In genomic region chr5:135337575-135337974, GRCm38 (mm10) we compare ENCODE assay signal across 15 mouse cellular contexts. TPM values are rescaled to one million over a fixed set of nuclear protein-coding genes. Genes with fewer than 3 reads are reported as not detected.
A peak's percentile ranks its signal among the peaks of the same experiment; 100 is the strongest.
DNase-seq lines count a peak whose midpoint lies in the region; ATAC-seq and TF ChIP-seq lines count a peak whose summit lies in the region.
"Had no signal": no experiment of that assay in that cellular context is flagged by ENCODE, and none has a peak within 500 bp of the region (broad histone marks: within the 10 kb centered on the region; RNA-seq: fewer than 3 reads in every experiment).

No protein-coding gene starts in this region.

- H3K27ac ChIP-seq in heart, embryonic 10.5 days, result no peak overlapping the region
- no peak overlapping the region for H3K27ac ChIP-seq in heart, embryonic 11.5 days (ENCODE audit: low read depth, low read length)
- no peak overlapping the region for H3K27ac ChIP-seq in layer of hippocampus, adult 2 months
- H3K27ac ChIP-seq: heart, embryonic 13.5 days; limb, embryonic 12.5 days; lung, embryonic 15.5 days had no signal

- peak; percentile 65 for DNase-seq in heart, embryonic 10.5 days (ENCODE audit: low spot score)
- DNase-seq in layer of hippocampus, adult 2 months (ENCODE audit: low spot score in 2 of 2), result no peak
- no peak for DNase-seq in layer of hippocampus, postnatal 36 days
- DNase-seq in Muller cell, postnatal 12 days (ENCODE audit: inconsistent ontology term), result peak; percentile 7
- DNase-seq in adrenal gland, postnatal 10 days, result peak; percentile 43
- no peak for DNase-seq in cerebellum, adult 18-20 months
- DNase-seq: cerebellum, adult 2 months; right cerebral cortex, adult 18-20 months; thymus, adult 18-20 months had no signal

- no peak overlapping the region for H3K9ac ChIP-seq in heart, embryonic 11.5 days (ENCODE audit: low read depth, low read length)
- H3K9ac ChIP-seq: heart, embryonic 13.5 days; limb, embryonic 12.5 days; lung, embryonic 15.5 days had no signal

- H3K36me3 ChIP-seq in heart, embryonic 10.5 days, result no peaks in the 10 kb centered on the region
- H3K36me3 ChIP-seq in heart, embryonic 11.5 days (ENCODE audit: control insufficient read depth, insufficient read depth, low read length), result no peaks in the 10 kb centered on the region
- H3K36me3 ChIP-seq: heart, embryonic 13.5 days; limb, embryonic 12.5 days; lung, embryonic 15.5 days had no signal

- 38% methylated on average over 3 of the region's 3 CpGs for WGBS in heart, embryonic 10.5 days
- 30% methylated on average over 3 of the region's 3 CpGs for WGBS in heart, embryonic 11.5 days (ENCODE audit: insufficient replicate concordance)

- no peaks in the 10 kb centered on the region for H3K9me3 ChIP-seq in heart, embryonic 10.5 days
- H3K9me3 ChIP-seq in heart, embryonic 11.5 days (replicated peaks; ENCODE audit: control insufficient read depth, low read length), result no peaks in the 10 kb centered on the region
- H3K9me3 ChIP-seq: heart, embryonic 13.5 days; limb, embryonic 12.5 days; lung, embryonic 15.5 days had no signal

- no peak overlapping the region for H3K4me2 ChIP-seq in heart, embryonic 11.5 days
- H3K4me2 ChIP-seq: heart, embryonic 13.5 days; limb, embryonic 12.5 days; lung, embryonic 15.5 days had no signal

- no peak overlapping the region for H3K4me3 ChIP-seq in heart, embryonic 10.5 days
- H3K4me3 ChIP-seq in heart, embryonic 11.5 days (ENCODE audit: low read depth, low read length), result no peak overlapping the region
- no peak overlapping the region for H3K4me3 ChIP-seq in layer of hippocampus, adult 2 months
- H3K4me3 ChIP-seq: heart, embryonic 13.5 days; limb, embryonic 12.5 days; lung, embryonic 15.5 days had no signal

- H3K27me3 ChIP-seq in heart, embryonic 10.5 days (ENCODE audit: insufficient read depth, poor library complexity, severe bottlenecking), result peaks cover 10% of the 10 kb centered on the region; the same call in 1 of the 2 replicates
- H3K27me3 ChIP-seq in heart, embryonic 11.5 days (ENCODE audit: control insufficient read depth, insufficient read depth, low read length), result no peaks in the 10 kb centered on the region
- H3K27me3 ChIP-seq: limb, embryonic 12.5 days; lung, embryonic 15.5 days had no signal

- no peak for ATAC-seq in heart, embryonic 11.5 days (replicated peaks; ENCODE audit: insufficient number of reproducible peaks, low FRiP score, low TSS enrichment)
- no peak for ATAC-seq in erythroid progenitor cell, adult 5-6 weeks (replicated peaks; ENCODE audit: low FRiP score, poor library complexity, severe bottlenecking)

- peaks cover 6% of the 10 kb centered on the region for H3K4me1 ChIP-seq in heart, embryonic 10.5 days
- H3K4me1 ChIP-seq in heart, embryonic 11.5 days (ENCODE audit: control insufficient read depth, insufficient read depth, low read length), result no peaks in the 10 kb centered on the region
- H3K4me1 ChIP-seq: heart, embryonic 13.5 days; lung, embryonic 15.5 days had no signal

- peak; percentile 44 for TF ChIP-seq CTCF in layer of hippocampus, adult 2 months (conservative IDR thresholded peaks at IDR 0.05)

RNA-seq across cellular contexts. Expression of gene Fkbp6, which starts 12.3 kb away (rescaled TPM):
- 0.15 and 0.21 TPM in 2 replicates for polyA plus RNA-seq in heart, embryonic 10.5 days (2016; fragmentation: Nextera tagmentation; extraction: Ambion mirVana)
- 0.46 TPM in 1 of 2 replicates, not detected in the other for polyA plus RNA-seq in heart, embryonic 11.5 days (2014; fragmentation: Nextera tagmentation; extraction: Ambion mirVana)
- under 1 TPM; 0.47 to 0.51 TPM for total RNA-seq in layer of hippocampus, adult 2 months (2021)
- not detected for total RNA-seq in layer of hippocampus, postnatal 36 days (2021)
- under 1 TPM in 1 of 2 experiments, not detected in 1; 0.27 TPM for total RNA-seq in adrenal gland, postnatal 10 days (2021)
- total RNA-seq in erythroid progenitor cell, adult 5-6 weeks (2015; ENCODE audit: low replicate concordance), result not detected in 2 replicates
- total RNA-seq in erythroid progenitor cell, adult 5-6 weeks (2017; ENCODE audit: low replicate concordance), result not detected in 2 replicates
- polyA plus RNA-seq: cerebellum, adult 2 months; lung, embryonic 15.5 days had no signal

RNA-seq across cellular contexts. Expression of gene Trim50, which starts 15.5 kb away (rescaled TPM):
- not detected in 2 replicates for polyA plus RNA-seq in heart, embryonic 10.5 days (2016; fragmentation: Nextera tagmentation; extraction: Ambion mirVana)
- not detected in 2 replicates for polyA plus RNA-seq in heart, embryonic 11.5 days (2014; fragmentation: Nextera tagmentation; extraction: Ambion mirVana)
- not detected for total RNA-seq in layer of hippocampus, adult 2 months (2021)
- total RNA-seq in layer of hippocampus, postnatal 36 days (2021), result not detected
- total RNA-seq in adrenal gland, postnatal 10 days (2021), result not detected
- total RNA-seq in erythroid progenitor cell, adult 5-6 weeks (2015; ENCODE audit: low replicate concordance), result not detected in 2 replicates
- total RNA-seq in erythroid progenitor cell, adult 5-6 weeks (2017; ENCODE audit: low replicate concordance), result not detected in 2 replicates
- total RNA-seq: layer of hippocampus, postnatal 25 days had no signal
- polyA plus RNA-seq: heart, embryonic 13.5 days; limb, embryonic 12.5 days; lung, embryonic 15.5 days had no signal

RNA-seq across cellular contexts. Expression of gene Nsun5, which starts 32.2 kb away (rescaled TPM):
- polyA plus RNA-seq in heart, embryonic 10.5 days (2016; fragmentation: Nextera tagmentation; extraction: Ambion mirVana), result 27.2 and 33.5 TPM in 2 replicates
- polyA plus RNA-seq in heart, embryonic 11.5 days (2014; fragmentation: Nextera tagmentation; extraction: Ambion mirVana), result 15.9 and 16.0 TPM in 2 replicates
- total RNA-seq in layer of hippocampus, adult 2 months (2021), result 10 to 100 TPM; 21.7 to 30.1 TPM
- 10 to 100 TPM; 18.8 to 25.9 TPM for total RNA-seq in layer of hippocampus, postnatal 36 days (2021)
- 10 to 100 TPM; 17.9 to 22.6 TPM for total RNA-seq in adrenal gland, postnatal 10 days (2021)
- total RNA-seq in erythroid progenitor cell, adult 5-6 weeks (2015; ENCODE audit: low replicate concordance), result 2.5 and 2.9 TPM in 2 replicates
- 3.7 and 6.4 TPM in 2 replicates for total RNA-seq in erythroid progenitor cell, adult 5-6 weeks (2017; ENCODE audit: low replicate concordance)

RNA-seq across cellular contexts. Expression of gene Pom121, which starts 56.8 kb away (rescaled TPM):
- polyA plus RNA-seq in heart, embryonic 10.5 days (2016; fragmentation: Nextera tagmentation; extraction: Ambion mirVana), result 11.1 and 17.2 TPM in 2 replicates
- polyA plus RNA-seq in heart, embryonic 11.5 days (2014; fragmentation: Nextera tagmentation; extraction: Ambion mirVana), result 10.2 and 11.8 TPM in 2 replicates
- 10 to 100 TPM; 48.3 to 50.2 TPM for total RNA-seq in layer of hippocampus, adult 2 months (2021)
- 10 to 100 TPM; 48.8 to 51.1 TPM for total RNA-seq in layer of hippocampus, postnatal 36 days (2021)
- 10 to 100 TPM; 25.9 to 26.7 TPM for total RNA-seq in adrenal gland, postnatal 10 days (2021)
- 43.2 and 48.2 TPM in 2 replicates for total RNA-seq in erythroid progenitor cell, adult 5-6 weeks (2015; ENCODE audit: low replicate concordance)
- 15.7 and 25.2 TPM in 2 replicates for total RNA-seq in erythroid progenitor cell, adult 5-6 weeks (2017; ENCODE audit: low replicate concordance)

Comparison
In these comparisons a context has a peak if more than half of its experiments do, and no peak if none do; other contexts are left out.
1. DNase-seq: peak in heart, embryonic 10.5 days (single experiment), Muller cell, postnatal 12 days (single experiment) and adrenal gland, postnatal 10 days (single experiment); none in layer of hippocampus, adult 2 months (0 of 2), layer of hippocampus, postnatal 36 days (0 of 2) and cerebellum, adult 18-20 months (0 of 2).